Mouse (Mus musculus) liver, postnatal 0 days (tissue): ENCODE measurements around the gene Olfr67. TPM values are rescaled to one million over a fixed set of nuclear protein-coding genes. Genes with fewer than 3 reads are reported as not detected.
"Not testable (repeated sequence)": the region's sequence is repeated elsewhere in the genome, so short reads cannot be mapped to it uniquely, and the experiment has no call there.

ENCODE experiments used
- ATAC-seq: fragments of 200-750 bp; cut with Nextera tagmentation; 2 replicates; pipeline ENCODE4 v1.8.0; 2017; ENCODE audit warnings: mild to moderate bottlenecking, moderate library complexity
- DNase-seq: peaks from one replicate; pipeline ENCODE4 v3.0.0-alpha.2; 2016
- H3K27ac ChIP-seq: fragments of 300-500 bp; sonication (generic); 2 replicates; pipeline ENCODE4 v1.5.1; 2014; ENCODE audit warnings: antibody characterized with exemption, moderate library complexity, mild to moderate bottlenecking, low read depth
- H3K27me3 ChIP-seq: fragments of 300-500 bp; sonication (generic); 2 replicates; pipeline ENCODE4 v1.6.1; 2014; ENCODE audit warnings: low read length, control low read depth, mixed read lengths; ENCODE audit not compliant: insufficient read depth
- H3K36me3 ChIP-seq: fragments of 300-500 bp; sonication (generic); replicated peaks from 2 replicates; pipeline ENCODE4 v1.6.1; 2014; ENCODE audit warnings: mild to moderate bottlenecking, control low read depth, low read length, moderate library complexity, mixed read lengths; ENCODE audit not compliant: insufficient read depth
- H3K4me1 ChIP-seq: fragments of 300-500 bp; sonication (generic); 2 replicates; pipeline ENCODE4 v1.6.1; 2014; ENCODE audit warnings: antibody characterized with exemption, mild to moderate bottlenecking, control low read depth; ENCODE audit not compliant: insufficient read depth
- H3K4me2 ChIP-seq: fragments of 300-500 bp; sonication (generic); 2 replicates; pipeline ENCODE4 v1.6.1; 2014; ENCODE audit warnings: low read depth, mild to moderate bottlenecking, low read length, moderate library complexity, mixed read lengths
- H3K4me3 ChIP-seq: fragments of 300-500 bp; sonication (generic); 2 replicates; pipeline ENCODE4 v1.5.1; 2014; ENCODE audit warnings: low read depth, low read length
- H3K9ac ChIP-seq: fragments of 300-500 bp; sonication (generic); replicated peaks from 2 replicates; pipeline ENCODE4 v1.6.1; 2014; ENCODE audit warnings: mild to moderate bottlenecking, moderate library complexity
- H3K9me3 ChIP-seq: fragments of 300-500 bp; sonication (generic); 2 replicates; pipeline ENCODE4 v1.6.1; 2016; ENCODE audit warnings: mild to moderate bottlenecking, control low read depth, low read length, mixed read lengths
- CTCF ChIP-seq: sonication (generic); IDR thresholded peaks from 2 replicates; pipeline ENCODE4 v1.5.1; 2016; ENCODE audit warnings: antibody characterized with exemption, low read depth
- EP300 ChIP-seq: IDR thresholded peaks from 2 replicates; pipeline ENCODE4 v1.6.1; 2016; ENCODE audit warnings: antibody characterized with exemption, low read depth, mild to moderate bottlenecking
- WGBS: fragments of 180-500 bp; shearing (Covaris S2); extraction: QIAGEN DNeasy Blood & Tissue Kit; methylation state at CpG from one replicate; pipeline ENCODE4 v1.1.7; 2014; ENCODE audit not compliant: insufficient replicate concordance; 5-methylcytosine and 5-hydroxymethylcytosine counted together
- polyA plus RNA-seq: library from polyadenylated mRNA; unstranded; fragments of >200 nt; fragmentation: Nextera tagmentation; extraction: Ambion mirVana; gene quantifications from 2 replicates; pipeline ENCODE4 v1.2.1, GENCODE M21; 2015

The Olfr67 gene
- 0.02 TPM in 1 of 2 replicates, not detected in the other for polyA plus RNA-seq

DNA sequence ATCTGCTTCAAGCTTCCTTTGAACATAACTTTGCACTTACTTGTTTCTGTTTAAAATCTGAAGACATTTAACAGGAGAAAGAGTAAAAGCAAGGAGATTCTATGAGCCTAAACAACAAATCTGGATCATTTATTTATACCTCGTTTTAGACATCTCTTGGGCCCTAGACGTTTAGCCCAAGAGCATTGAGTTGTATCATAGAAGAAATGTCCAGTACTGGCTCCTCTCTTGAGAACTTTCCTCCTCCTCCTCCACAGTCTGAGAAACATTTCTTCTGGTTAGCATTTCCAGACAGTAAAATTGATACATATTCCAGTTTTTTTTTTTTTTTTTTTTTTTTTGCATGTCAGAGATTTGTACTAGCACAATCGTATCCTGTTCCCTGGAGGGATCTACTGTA, at the start of gene Olfr67:
TSS of gene Olfr67 (minus strand) at position 101 of the 400 bp plus-strand sequence.
- Histone ChIP-seq H3K27ac (no peak within 1 kb of the TSS), H3K9ac (no peak within 1 kb of the TSS), H3K9me3 (no peaks in the 10 kb centered on the region), H3K4me2 (no peak within 1 kb of the TSS), H3K4me3 (no peak within 1 kb of the TSS), H3K36me3 (no peaks in the 10 kb centered on the region), H3K4me1 (no peaks in the 10 kb centered on the region), H3K27me3 (no peaks in the 10 kb centered on the region)
- WGBS, result 75% methylated on average over 3 of the region's 3 CpGs
- ATAC-seq (no peak), DNase-seq (no peak)
- no peak for TF ChIP-seq EP300

DNA sequence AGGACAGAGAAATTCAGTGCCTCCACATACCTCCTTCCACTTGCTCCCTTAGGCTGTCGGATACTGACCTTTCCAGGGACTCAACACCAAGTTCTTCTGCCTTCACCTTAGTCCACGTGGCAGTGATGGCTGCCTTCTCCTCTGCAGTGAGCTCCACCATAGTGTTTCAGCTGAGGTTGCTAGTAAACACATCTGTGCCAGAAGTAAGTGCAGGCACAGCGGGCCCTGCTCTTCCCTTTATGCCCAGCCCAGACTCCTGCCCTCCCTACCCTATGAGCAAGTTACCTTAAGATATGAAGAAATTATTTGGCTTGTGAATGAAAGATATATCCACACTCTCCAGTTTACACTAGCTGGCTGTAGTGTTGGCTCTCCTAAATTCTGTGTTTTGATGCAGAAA, 48.6 kb upstream of the Olfr67 start, which contains the start of gene Hbb-bh2:
TSS of gene Hbb-bh2 (minus strand) at position 253 of the 400 bp plus-strand sequence.
- 75% methylated on average over 3 of the region's 3 CpGs for WGBS
- DNase-seq (no peak), ATAC-seq (no peak)
- no peaks in the 10 kb centered on the region for H3K27me3 ChIP-seq
- H3K27ac ChIP-seq, result no peak within 1 kb of the TSS
- H3K9ac ChIP-seq, result no peak within 1 kb of the TSS
- H3K4me2 ChIP-seq, result no peak within 1 kb of the TSS
- H3K36me3 ChIP-seq, result no peaks in the 10 kb centered on the region
- no peaks in the 10 kb centered on the region for H3K9me3 ChIP-seq
- TF ChIP-seq EP300, result no peak
- TF ChIP-seq CTCF, result no peak
- no peak within 1 kb of the TSS for H3K4me3 ChIP-seq
- no peaks in the 10 kb centered on the region for H3K4me1 ChIP-seq

DNA sequence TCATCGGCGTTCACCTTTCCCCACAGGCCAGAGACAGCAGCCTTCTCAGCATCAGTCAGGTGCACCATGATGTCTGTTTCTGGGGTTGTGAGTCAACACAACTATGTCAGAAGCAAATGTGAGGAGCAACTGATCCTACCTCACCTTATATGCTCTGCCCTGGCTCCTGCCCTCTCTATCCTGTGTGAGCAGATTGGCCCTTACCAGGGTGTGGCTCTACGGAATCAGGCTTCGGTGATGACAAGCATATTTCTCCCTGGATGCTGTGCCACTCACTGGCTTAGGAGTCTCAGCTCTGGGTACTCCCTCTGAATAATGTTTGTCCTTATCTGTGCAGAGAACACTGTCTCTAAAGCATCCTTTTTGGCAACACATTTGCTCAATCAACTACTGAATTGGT, 36.2 kb upstream of the Olfr67 start, which contains the start of gene Hbb-bs:
TSS of gene Hbb-bs (minus strand) at position 289 of the 400 bp plus-strand sequence.
- peak within 1 kb of the TSS; percentile 96 for H3K27ac ChIP-seq
- H3K27me3 ChIP-seq, result no peaks in the 10 kb centered on the region
- H3K9me3 ChIP-seq, result no peaks in the 10 kb centered on the region
- no peaks in the 10 kb centered on the region for H3K36me3 ChIP-seq
- H3K4me3 ChIP-seq, result 0 out of 2 replicates have a peak within 1 kb of the TSS, but pooled peaks have one; percentile 30
- DNase-seq (peak; percentile 79), ATAC-seq (peak; percentile 92)
- WGBS, result 61% methylated on average over 4 of the region's 4 CpGs
- TF ChIP-seq CTCF (no peak), EP300 (peak; percentile 96)
- H3K9ac ChIP-seq, result peak within 1 kb of the TSS; percentile 41; the same call in 1 of the 2 replicates
- 0 out of 2 replicates have a peak, but pooled peaks cover 2% of the 10 kb centered on the region for H3K4me1 ChIP-seq
- H3K4me2 ChIP-seq, result peak within 1 kb of the TSS; percentile 39

DNA sequence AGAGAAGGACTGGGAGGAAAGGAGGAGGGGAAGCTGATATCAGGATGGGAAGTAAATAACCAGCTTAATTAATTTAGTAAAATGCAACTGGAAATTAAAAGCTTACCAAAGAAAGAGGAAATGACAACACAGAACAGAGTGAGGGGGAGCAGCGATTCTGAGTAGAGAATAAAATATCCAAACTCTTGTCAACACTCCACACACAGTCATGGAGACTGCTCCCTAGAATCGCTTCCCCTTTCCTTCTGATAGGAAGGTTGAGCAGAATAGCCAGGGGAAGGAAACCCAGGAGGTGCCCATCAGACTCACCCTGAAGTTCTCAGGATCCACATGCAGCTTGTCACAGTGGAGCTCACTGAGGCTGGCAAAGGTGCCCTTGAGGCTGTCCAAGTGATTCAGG, 35.5 kb upstream of the Olfr67 start:
- not testable (repeated sequence) for H3K4me1 ChIP-seq, ATAC-seq, H3K27ac ChIP-seq, H3K4me3 ChIP-seq, H3K9me3 ChIP-seq, H3K27me3 ChIP-seq, H3K36me3 ChIP-seq, H3K9ac ChIP-seq, DNase-seq, H3K4me2 ChIP-seq
- WGBS, result no CpG with 5 or more reads among the region's 2 CpGs

DNA sequence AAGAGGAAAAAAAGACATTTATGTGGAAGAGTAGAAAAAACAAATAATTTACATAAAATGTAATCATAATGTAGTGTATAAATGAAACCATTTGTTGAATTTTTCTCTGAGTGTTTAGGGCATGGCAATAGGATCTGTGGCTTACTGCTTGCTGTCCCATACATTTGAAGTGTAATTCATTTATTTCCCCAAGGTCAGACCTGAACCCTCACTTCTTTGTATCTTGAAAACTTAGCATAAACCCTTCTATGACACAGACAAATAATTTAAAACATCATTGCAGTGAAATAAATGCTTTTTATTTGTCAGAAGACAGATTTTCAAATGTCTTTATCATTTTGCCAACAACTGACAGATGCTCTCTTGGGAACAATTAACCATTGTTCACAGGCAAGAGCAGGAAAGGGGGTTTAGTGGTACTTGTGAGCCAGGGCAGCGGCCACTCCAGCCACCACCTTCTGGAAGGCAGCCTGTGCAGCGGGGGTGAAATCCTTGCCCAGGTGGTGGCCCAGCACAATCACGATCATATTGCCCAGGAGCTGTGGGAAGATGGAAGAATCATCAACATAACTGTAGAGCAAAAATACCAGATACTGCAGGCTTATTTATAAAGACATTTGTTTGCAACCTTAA, 34.8 kb upstream of the Olfr67 start:
- WGBS, result 64% methylated on average over 3 of the region's 3 CpGs
- H3K4me3 ChIP-seq, result peak overlapping the region; percentile 40
- H3K4me2 ChIP-seq, result no peak overlapping the region
- no peak for TF ChIP-seq CTCF
- TF ChIP-seq EP300, result no peak
- 0 out of 2 replicates have a peak, but pooled peaks cover 2% of the 10 kb centered on the region for H3K4me1 ChIP-seq
- DNase-seq, result no peak
- H3K9ac ChIP-seq, result peak overlapping the region; percentile 57
- peak; percentile 7 for ATAC-seq
- H3K9me3 ChIP-seq, result no peaks in the 10 kb centered on the region
- no peaks in the 10 kb centered on the region for H3K36me3 ChIP-seq
- H3K27me3 ChIP-seq, result no peaks in the 10 kb centered on the region
- peak overlapping the region; percentile 85 for H3K27ac ChIP-seq

DNA sequence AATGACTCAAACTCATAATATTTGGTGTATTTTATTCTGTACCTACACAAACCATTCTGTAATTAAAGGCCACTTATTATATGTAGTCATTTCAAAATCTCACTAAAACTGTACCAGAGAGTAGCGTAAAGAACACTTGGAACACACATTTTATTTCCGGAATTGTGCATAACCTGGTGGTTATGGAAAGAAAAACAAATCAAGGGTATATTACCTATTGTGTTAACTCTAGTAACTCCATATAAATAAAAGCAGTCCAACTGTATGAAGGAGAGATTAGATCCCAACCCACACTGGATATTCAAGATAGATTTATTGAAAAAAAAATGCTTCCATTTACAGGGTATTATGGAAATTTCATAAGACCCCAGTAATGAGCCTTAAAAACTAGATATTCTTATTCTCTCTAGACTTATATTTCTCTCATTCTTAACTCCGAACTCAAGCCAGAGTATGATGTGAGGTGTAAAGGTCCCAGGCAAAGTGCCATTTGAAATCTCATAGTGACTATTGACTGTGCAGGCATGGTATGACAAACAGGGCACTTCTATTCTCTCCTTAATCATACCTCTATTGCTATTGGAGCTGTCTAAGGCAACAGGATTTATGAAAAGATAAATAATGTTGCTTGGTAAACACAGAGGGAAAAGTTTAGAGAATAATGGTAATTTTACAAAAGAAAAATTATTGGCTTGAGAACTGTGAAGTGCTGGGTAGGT, 34.1 kb upstream of the Olfr67 start:
- H3K9ac ChIP-seq, result no peak overlapping the region
- no peaks in the 10 kb centered on the region for H3K27me3 ChIP-seq
- no peaks in the 10 kb centered on the region for H3K36me3 ChIP-seq
- DNase-seq (no peak), ATAC-seq (peak; percentile 59)
- H3K4me2 ChIP-seq, result no peak overlapping the region; the same call in 1 of the 2 replicates
- H3K9me3 ChIP-seq, result no peaks in the 10 kb centered on the region
- WGBS, result 79% methylated on average over 3 of the region's 3 CpGs
- H3K27ac ChIP-seq, result peak overlapping the region; percentile 85
- peak overlapping the region; percentile 40 for H3K4me3 ChIP-seq
- 0 out of 2 replicates have a peak, but pooled peaks cover 2% of the 10 kb centered on the region for H3K4me1 ChIP-seq
- TF ChIP-seq CTCF (no peak), EP300 (peak; percentile 65)
